Mouse (Mus musculus) lung, postnatal 4 days (tissue): ENCODE data around the gene Txndc8.

Experiments used
- DNase-seq, 2 experiments: peaks; one replicate each; pipeline ENCODE4 v3.0.0; 2021

The Txndc8 gene

DNA sequence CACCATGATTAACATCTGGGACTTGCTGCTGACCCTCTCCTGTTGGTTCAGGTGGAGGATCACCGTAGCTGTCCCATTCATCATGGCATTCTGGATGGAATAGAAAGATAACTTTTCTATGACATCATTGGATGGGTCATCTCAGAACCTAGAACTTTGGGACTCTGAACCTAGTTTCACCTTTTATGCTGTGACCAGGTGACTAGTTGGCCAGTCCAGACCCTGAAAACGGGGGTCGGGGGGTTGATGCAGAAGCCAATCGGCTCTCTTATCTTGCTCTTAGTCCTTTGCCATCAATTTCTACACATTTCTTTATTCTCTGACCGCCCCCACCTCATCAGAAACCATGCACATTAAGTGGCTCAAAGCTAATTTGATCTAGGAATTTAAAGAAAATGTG lies at the start of gene Txndc8:
TSS of gene Txndc8 (minus strand) at position 101 of the 400 bp plus-strand sequence.
- no peak for DNase-seq

DNA sequence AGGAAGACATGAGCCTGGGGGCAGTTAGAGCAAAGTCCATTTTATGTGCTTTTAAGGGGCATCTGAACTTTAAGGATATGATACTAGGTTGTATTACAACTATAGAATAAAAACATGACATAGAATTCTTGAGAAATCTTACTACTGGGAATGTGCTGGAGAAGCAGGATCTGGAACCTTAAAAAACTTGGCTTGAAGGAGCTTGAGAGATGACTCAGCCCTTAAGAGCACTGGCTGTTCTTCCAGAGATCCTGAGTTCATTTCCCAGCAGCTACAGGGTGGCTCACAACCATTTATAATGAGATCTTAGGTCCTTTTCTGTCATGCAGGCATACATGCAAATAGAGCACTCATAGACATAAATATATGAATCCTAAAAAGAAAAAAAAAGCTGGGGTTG lies 46.7 kb upstream of the Txndc8 start:
- no peak for DNase-seq

DNA sequence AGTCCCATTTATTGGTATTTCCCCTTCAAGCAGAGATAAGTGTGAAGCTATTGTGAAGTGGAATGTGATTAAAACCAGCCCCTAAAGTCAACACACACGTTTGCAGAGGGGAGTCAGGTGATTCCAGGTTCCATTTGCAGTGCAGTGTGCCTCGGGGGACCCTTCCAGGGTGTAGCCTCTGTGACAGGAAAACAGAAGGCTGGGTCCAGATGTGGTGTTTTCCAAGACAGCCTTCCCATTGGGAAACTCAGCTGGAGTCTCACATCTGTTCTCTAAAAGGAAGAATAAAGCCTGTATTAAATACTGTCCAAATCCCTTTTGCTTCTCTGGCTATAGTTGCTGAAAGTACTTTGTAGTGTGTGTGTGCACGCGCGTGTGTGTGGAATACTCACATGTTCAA lies 45.5 kb upstream of the Txndc8 start:
- no peak for DNase-seq

DNA sequence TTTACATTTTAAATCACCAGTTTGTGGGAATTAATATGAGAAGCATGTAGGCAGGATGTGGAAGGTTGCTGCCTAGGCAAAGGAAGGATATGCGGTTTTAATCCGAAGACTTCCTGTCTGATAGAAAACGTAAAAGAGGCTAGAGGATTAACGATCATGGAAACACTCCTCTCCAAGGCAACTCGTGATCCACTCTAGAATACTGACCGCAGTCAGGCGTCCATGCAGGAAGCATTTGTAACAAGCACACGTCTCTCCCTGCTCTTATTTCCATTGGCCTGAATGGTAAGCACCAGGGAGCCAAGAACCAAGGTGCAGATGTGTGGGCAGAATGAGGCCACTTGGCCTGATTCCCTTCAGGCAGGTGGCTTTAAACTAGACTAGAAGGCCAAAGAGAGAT lies 41.8 kb upstream of the Txndc8 start:
- no peak for DNase-seq

DNA sequence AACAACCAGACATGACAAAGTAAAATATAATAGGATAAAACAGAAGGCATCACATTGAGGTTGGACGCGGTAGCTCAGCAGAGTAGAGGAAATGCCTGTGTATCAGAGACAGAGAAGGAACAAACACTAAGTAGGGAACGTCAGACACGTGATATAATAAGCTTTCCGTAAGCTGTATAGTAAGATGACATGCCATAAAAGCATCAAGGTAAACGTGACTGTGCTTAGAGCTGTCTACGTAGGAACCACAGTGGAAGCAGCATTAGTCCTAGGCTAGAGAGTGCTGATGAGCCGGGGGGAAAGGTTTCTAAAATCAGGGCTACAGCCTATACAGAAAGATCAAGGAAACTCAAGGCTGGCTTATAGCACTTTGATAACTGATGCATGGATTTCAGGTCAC lies 41.4 kb upstream of the Txndc8 start:
- no peak for DNase-seq

DNA sequence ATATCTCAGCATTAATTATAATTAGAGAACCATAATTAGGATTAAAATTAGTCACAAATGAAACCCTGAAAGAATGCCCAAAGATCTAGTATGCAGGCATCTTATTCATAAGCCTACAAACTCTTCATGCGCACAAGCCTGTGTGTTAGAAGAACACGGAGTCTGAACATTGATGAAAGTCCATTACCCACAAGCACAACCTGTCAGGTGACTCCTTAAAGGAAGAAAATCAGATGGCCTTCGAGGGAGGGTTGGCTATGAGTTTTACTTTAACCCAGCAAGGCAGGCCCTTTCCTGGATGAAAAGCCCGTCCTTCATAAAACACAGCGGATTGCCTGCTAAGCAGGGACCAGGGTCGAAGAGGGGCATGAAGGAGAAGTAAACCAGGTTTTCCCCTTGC lies 35.9 kb upstream of the Txndc8 start:
- no peak for DNase-seq

DNA sequence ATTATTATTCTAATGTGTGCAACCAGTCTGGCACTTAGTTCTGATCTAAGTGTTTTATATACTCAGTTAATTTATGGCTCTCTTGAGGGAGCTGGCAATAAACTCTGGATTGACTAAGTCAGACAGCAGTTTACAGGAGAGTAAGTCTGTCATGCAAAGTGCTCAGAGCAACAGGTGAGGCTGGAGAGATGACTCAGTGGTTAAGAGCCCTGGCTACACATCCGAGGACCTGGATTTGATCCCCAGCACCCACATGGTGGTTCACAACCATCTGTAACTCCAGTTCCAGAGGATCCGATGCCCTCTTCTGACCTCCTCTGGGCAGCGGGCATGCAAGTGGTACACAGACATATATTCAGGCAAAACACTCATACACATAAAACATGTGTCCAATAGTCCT lies 35.4 kb upstream of the Txndc8 start:
- no peak for DNase-seq

DNA sequence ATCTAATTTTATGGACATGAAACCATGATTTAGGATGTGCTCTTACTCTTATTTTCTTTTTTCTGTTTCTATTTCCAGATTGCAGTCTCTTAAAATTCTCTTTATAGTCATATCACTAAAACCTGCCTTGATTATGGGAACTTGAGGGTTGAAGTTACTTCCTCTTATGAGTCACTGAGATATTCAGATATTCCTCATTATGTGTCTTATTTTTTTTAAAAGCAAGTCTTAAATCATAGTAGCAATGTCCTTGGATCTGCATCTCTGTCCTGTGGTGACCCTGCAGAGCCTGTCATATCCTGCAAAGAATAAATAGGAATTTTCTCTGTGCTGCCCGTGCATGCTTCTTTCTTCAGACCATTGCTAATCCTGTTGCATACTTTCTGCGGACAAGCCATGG lies 31.2 kb upstream of the Txndc8 start:
- no peak for DNase-seq

DNA sequence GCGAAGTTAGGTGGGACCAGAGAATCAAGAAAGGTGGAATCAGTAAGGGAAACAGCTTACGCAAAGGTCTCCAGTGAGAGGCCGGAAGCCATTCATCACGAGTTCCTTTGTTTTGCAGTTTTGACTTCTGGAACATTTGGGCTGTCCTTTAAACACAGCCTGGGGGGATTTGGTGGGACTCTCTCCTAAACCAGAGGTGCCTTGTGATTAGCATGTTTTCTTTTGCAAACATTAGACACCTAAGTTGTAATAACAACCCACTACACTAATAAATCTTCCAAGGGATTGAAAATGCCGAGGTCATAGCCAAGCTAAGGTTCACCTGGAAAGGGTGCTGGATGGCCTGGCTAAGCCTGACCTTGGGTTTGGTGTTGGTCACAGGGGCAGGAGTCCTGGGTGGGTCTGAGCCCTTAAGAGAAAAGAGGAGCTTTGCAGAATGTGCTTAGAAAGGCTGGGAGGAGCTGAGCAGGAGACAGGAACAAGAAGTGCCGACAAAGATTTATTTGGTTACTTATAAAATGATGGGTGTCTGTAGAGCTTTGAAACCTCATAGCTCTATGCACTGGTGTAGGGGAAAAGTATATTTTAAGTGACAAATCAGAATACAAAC lies 28.3 kb upstream of the Txndc8 start:
- DNase-seq: no peak

DNA sequence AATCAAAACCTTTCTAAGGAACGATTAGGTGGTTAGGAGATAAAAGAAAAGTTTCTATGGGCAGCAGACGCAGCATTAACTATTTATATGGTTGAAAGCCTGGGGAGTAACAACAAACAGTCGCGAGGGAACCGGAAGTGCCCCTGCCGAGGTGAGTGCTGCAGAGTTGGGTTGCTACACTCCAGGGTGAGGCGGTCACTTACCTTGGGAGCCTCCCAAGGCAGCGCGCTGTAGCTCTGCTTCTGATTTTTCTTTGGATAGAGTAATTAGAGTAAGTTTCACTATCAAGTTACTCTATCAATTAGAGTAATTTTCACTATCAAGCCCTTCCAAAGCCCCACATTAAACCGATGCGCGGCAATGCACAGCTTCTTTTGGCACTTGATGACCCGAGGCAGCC lies 25.7 kb upstream of the Txndc8 start:
- no peak for DNase-seq

DNA sequence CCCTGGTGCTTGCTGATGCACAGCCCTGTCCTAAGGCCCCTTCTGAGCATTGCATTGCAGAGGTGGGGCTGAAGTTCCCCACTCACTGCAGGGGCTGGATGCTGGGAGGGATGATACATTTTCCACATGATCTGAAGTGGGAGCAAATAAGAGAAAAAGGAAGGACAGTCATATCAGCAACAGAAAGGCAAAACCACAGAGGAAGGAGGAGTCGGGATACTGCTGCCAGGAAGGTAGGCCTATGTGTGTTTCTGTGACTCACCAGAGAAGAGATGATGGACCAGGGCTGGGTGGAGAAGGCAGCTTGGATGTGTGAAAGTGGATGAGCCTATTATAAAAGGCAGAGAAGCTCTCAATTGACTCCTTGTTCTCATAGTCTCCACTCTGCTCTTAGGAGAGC lies 23.8 kb upstream of the Txndc8 start:
- no peak for DNase-seq

DNA sequence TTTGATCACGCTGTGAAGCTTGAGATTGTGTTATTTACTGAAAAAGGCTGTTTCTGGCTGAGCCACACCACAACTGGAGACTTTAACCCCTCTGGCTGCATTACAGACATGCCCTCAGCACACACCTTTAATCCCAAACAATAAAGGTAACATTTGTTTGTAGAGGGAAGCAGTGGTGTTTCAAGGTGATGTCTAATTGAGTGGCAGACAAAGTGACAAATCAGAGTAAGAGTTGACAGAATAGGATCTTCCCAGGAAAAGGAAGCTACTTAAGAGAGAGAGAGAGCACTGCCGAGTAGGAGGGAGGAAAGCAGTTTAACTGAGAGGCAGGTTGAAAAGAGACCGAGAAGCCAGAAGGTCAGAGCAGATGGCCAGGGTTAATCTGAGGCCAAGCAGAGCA lies 5.4 kb downstream of the Txndc8 start:
- DNase-seq: no peak

DNA sequence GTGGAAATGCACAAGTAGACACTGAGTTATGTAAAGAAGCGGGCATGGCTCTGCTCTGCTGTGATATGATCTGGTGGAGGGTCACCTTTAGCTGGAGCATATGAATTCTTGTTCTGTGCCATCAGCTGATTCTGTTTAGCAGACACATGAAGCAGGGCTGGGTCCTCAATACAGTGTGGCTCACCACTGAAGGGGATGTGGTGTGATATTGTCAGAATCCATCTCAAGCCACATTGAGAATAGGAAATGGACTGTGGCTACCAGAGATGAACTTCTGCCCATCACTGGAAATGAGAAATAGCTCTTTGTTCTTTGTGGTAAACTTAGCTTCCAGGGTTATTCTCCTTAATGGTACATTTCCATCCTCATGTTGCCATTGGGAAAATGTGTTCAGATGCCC lies 17.5 kb downstream of the Txndc8 start:
- DNase-seq: no peak

DNA sequence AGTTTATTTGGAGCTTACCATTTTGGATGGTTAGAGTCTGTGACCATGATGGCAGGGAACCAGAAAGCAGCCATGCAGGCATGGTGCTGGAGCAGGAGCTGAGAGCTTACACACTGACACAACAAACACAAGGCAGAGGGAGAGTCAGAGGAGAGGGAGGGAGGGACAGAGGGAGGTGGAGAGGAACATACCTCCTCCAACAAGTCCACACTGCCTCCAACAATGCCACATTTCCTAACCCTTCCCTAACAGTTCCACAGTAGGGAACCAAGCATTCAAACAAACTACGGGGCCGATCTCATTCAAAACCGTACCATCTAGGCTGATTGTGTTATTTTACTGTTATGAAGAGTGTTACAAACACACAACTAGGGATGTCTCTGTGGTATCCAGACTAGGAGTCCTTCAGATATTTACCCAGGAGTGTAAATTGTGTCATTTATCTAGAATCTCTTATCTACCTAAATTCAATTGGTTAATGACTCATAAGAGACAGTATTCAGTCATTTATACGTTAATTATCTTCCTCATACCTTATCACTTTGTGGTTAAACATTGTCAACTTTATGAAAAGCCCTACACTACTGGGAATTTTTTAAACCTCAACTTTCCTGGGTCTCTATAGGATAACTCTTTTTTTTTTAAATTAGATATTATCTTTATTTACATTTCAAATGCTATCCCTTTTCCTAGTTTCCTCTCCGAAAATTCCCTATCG lies 34.4 kb downstream of the Txndc8 start:
- DNase-seq: no peak

DNA sequence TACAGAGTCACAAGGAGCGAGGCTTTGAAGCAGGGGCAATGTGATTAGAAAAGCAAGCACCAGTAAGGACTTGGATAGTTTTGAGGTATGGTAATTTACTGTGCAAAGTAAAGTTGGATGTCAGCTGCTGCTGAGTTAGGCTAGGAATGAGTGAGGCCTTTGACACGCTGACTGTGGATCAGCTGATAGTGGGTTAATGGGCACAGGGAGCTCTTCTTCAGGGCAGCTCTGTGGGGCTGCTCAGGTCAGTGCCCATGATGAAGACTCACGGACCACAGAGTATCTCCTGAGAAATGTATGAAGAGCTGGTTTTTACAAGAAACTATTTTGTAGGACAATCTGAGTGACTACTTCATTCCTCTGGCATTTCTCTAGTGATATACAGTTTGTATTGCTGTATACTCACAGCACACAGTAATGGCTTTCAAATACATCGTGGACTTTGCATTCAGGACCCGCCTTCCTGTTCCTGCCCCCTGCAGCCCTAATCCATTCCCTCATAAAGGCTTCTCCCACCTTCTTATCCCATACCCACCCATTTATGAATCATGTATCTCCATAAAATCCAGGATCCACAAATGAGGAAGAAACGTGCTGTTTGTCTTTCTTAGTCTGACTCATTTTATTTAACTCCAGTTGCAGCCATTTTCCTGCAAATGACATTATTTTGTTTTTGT lies 35.2 kb downstream of the Txndc8 start:
- DNase-seq: no peak

DNA sequence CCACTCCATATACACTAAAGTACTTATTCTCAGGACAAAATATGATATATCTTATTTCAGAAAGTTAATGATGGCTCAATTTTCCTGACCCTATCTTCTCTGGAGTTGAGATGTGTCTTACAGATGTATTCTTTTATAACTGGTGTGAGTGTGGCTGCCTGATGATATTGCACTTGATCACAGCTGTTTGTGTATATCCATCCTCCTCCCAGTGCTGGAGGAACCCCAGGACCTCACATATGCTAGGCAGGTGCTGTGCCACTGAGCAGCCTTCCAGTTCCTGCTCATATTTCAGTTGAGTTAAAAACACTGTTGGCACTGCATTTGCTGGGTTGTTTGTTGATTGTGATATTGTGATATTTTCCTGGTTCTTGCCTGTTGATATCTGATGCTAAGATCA lies 38.6 kb downstream of the Txndc8 start:
- DNase-seq: no peak

DNA sequence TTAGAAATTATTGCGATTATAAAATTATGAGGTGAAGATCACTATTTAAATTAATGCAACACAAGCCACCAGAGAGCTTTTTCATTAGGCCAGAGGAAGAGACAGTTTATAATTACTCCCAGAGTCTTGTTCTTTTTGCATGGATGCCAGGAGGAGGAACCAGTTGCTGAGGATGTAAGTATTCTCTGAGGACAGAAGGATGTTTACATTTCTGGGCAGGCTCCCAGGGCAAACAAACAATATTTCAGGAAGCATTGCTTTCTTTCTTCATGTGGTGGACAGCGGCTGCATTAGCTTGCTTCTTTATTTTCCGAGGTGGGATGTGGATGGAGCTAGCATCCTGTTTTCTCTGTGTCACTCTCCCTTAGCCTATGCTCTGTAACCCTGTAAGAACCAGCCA lies 41.7 kb downstream of the Txndc8 start:
- peak in 1 of 2 experiments; percentile 37 for DNase-seq

DNA sequence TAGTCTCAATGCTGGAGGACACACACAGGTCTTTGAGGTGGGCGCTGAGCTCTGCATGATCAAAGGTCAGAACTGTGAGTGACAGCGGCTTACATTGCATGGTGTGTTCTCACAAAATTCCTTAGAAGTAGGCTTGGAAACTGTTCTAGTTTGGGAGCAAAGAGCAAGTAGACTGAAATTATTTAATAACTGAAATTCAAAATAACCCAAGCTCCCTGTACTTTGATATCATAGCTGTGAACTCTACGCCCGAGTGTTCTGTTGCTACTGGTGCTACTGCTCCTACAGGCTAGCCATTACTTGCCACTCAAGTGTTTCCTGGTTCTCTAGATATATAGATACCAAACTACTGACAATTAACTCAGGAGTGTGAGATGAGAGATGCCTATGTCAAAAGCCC lies 43.4 kb downstream of the Txndc8 start:
- no peak for DNase-seq

DNA sequence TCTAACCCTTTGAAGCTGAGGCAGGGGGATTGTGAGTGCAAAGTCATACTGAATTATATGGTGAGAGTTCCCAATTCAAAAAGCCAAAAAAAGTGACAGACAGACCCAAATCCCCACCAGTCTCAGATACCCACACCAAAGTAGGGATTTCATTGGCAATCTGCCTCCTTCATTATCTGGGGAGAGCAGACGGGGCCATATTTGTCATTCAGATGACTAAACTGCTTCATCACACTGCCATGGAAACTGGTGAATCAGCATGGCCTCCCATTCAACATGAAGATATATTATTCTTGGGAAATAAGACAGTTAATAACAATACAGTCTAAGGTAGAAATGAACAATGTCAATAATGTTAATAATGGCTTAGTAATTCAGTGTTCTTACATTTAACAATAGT lies 44.8 kb downstream of the Txndc8 start:
- no peak for DNase-seq

DNA sequence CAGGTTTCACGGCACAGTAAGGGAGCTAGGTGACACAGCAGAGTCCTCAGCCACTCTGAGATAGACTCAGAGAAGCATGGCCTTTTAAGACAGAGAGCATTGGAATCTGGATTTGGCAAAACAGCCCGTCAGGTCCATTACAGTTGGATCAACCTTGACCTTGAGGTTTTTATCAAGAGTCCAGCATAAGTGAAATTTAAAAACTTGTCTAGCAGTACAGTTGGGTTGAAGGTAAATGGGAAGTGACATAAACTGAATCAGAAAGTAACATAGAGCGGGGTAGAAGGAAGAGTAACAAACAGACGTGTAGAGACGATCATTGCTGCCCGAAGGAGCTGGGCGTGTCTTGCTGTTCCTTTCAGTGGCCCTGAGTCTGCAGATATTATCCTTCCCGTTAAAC lies 49.9 kb downstream of the Txndc8 start:
- no peak for DNase-seq

DNA sequence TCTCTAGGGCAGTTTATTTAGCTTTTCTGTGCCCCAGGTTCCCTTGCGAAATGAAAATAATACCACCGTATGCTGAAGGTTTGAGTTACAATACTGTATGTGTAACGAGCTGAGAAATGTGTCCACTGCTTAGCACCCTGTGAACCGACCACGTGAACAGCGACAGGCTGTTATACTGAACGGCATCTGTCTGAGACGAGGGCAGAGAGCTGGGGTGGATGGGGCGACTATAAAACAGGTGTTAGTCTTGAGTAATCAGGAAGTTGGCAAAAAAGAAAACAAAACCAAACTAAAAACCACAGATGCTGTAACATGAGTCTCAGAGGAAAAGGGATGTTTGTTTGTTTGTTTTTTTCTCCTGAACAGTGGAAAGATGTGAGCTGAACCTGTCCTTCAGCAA lies 50.8 kb downstream of the Txndc8 start:
- no peak for DNase-seq

DNA sequence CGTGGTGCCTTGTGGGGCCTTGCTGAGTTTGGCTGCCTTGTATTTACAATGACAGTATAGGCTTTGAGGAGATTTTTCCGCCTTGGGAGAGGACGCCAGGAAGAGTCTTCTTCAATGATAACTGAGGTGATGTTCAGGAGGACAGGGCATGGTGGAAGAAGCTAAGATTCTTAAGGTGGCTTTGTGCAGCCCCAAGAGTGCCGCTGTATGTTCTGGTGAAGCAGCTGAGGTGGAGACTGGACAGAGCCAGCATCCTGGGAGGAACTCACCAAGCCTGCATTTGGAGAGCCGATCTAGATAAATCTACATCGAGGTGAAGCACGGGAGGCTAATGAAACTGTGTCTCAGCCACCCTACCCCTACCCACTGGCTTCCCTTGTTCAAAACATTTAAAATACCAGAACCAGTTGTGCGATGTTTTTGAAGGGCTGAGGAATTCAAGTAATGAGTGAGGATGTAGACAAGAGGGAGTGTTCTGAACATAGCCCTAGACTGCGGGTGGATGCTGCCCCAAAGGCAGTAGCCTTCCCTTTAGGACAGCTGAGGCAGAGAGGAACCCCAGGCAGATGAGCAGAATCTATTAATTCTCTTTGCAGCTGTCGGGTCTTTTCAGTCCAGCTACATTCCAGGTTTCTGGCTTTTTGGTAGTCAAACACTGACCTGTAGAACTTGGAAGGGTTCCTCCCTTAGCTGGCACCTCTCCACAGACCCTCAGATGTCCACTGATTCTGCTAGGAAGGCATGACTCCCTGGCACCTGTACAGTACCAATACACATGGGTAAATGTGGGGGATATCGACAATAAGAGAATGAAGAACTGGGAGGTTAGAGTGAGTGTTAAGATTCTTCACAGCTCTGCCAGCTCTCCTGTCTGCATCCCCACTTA lies 51.5 kb downstream of the Txndc8 start:
- no peak for DNase-seq
